Mouse (Mus musculus) embryonic facial prominence, embryonic 14.5 days (tissue): ENCODE measurements around the gene Gm3336. TPM values are rescaled to one million over a fixed set of nuclear protein-coding genes. Genes with fewer than 3 reads are reported as not detected.

ENCODE experiments used
- ATAC-seq: fragments of 200-750 bp; cut with Nextera tagmentation; 2 replicates; pipeline ENCODE4 v1.8.0; 2017; ENCODE audit warnings: low read depth, moderate number of reproducible peaks, moderate TSS enrichment
- DNase-seq: peaks from one replicate; pipeline ENCODE4 v3.0.0-alpha.2; 2015; ENCODE audit warnings: low spot score
- H3K27ac ChIP-seq: fragments of 300-500 bp; sonication (generic); replicated peaks from 2 replicates; pipeline ENCODE4 v1.5.1; 2014; ENCODE audit warnings: low read depth, mild to moderate bottlenecking, low read length, moderate library complexity
- H3K27me3 ChIP-seq: fragments of 300-500 bp; sonication (generic); replicated peaks from 2 replicates; pipeline ENCODE4 v1.6.1; 2014; ENCODE audit warnings: low read length; ENCODE audit not compliant: control insufficient read depth, insufficient read depth
- H3K36me3 ChIP-seq: fragments of 300-500 bp; sonication (generic); 2 replicates; pipeline ENCODE4 v1.6.1; 2014; ENCODE audit warnings: low read length, mixed read lengths; ENCODE audit not compliant: control insufficient read depth, insufficient read depth
- H3K4me1 ChIP-seq: fragments of 300-500 bp; sonication (generic); 2 replicates; pipeline ENCODE4 v1.6.1; 2014; ENCODE audit warnings: antibody characterized with exemption, low read length; ENCODE audit not compliant: control insufficient read depth, insufficient read depth
- H3K4me2 ChIP-seq: fragments of 300-500 bp; sonication (generic); 2 replicates; pipeline ENCODE4 v1.6.1; 2014; ENCODE audit warnings: low read depth, mild to moderate bottlenecking, low read length, moderate library complexity, mixed read lengths
- H3K4me3 ChIP-seq: fragments of 300-500 bp; sonication (generic); 2 replicates; pipeline ENCODE4 v1.5.1; 2014; ENCODE audit warnings: low read depth, mild to moderate bottlenecking, low read length
- H3K9ac ChIP-seq: fragments of 300-500 bp; sonication (generic); 2 replicates; pipeline ENCODE4 v1.6.1; 2014; ENCODE audit warnings: low read depth, mild to moderate bottlenecking, low read length, moderate library complexity, mixed read lengths
- H3K9me3 ChIP-seq: fragments of 300-500 bp; sonication (generic); 2 replicates; pipeline ENCODE4 v1.6.1; 2016; ENCODE audit warnings: low read length; ENCODE audit not compliant: control insufficient read depth
- WGBS: fragments of 180-500 bp; shearing (Covaris S2); extraction: QIAGEN DNeasy Blood & Tissue Kit; methylation state at CpG from one replicate; pipeline ENCODE4 v1.1.7; 2014; 5-methylcytosine and 5-hydroxymethylcytosine counted together
- polyA plus RNA-seq: library from polyadenylated mRNA; unstranded; fragments of >200 nt; fragmentation: Nextera tagmentation; extraction: Ambion mirVana; gene quantifications from 2 replicates; pipeline ENCODE4 v1.2.1, GENCODE M21; 2014

Gene Gm3336
- polyA plus RNA-seq, 1 experiment from 2014 or later = not detected

DNA sequence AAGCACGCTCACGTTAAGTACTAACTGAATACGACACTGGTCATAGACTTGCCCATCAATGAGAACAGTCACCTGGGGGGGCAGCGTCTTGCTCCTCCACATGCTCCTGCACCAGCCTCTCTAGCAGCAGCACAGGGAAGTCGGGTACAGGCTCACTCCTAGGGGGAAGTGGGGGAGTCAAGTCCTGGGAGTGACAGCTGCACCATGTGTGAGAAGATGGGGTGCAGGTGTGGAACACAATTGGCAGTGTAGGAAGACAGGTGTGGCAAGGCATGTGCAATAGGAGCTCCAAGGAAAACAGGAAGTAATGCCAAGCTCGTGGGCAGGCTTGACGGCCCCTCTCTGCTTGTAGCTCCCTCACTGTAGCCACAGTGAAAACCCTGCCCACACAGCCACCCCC, 52.9 kb downstream of the Gm3336 start:
- H3K4me3 ChIP-seq = no peak overlapping the region
- H3K4me2 ChIP-seq = no peak overlapping the region
- DNase-seq (no peak), ATAC-seq (no peak)
- H3K27ac ChIP-seq = no peak overlapping the region
- peaks cover 30% of the 10 kb centered on the region for H3K4me1 ChIP-seq
- no peaks in the 10 kb centered on the region for H3K27me3 ChIP-seq
- H3K9me3 ChIP-seq = no peaks in the 10 kb centered on the region
- H3K36me3 ChIP-seq = peaks cover 68% of the 10 kb centered on the region
- WGBS = 86% methylated on average over 5 of the region's 7 CpGs
- no peak overlapping the region for H3K9ac ChIP-seq

DNA sequence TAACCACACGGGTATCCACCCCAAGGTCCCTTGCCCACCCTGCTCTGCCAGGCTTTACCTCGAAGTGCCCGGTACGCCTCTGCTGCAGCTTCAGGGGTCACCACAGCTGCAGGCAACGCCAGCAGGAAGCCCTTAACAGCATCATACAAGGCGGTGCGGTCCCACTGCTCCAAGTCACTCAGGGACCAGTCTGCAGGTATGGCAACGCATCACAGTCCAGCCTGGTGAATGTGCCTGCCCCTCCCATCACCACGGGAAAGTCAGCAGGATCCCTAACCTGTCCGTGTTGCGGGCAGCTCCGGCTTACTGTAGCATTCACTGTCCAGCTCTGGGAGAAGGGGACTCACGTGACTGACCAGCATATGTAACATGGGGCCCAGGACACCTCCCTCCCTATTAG, 53.7 kb downstream of the Gm3336 start:
- H3K27ac ChIP-seq = no peak overlapping the region
- H3K36me3 ChIP-seq = peaks cover 68% of the 10 kb centered on the region
- ATAC-seq = no peak
- WGBS = 88% methylated on average over 12 of the region's 13 CpGs
- H3K27me3 ChIP-seq = no peaks in the 10 kb centered on the region
- no peak overlapping the region for H3K9ac ChIP-seq
- no peak for DNase-seq
- no peak overlapping the region for H3K4me2 ChIP-seq
- H3K9me3 ChIP-seq = no peaks in the 10 kb centered on the region
- no peak overlapping the region for H3K4me3 ChIP-seq
- H3K4me1 ChIP-seq = peaks cover 30% of the 10 kb centered on the region

Other genes starting within 250 kb of the Gm3336 start
- gene Klhl26, start 241.6 kb upstream of the Gm3336 start, polyA plus RNA-seq = 18.7 and 21.5 TPM in 2 replicates
- gene Tmem59l, start 231.2 kb upstream of the Gm3336 start, polyA plus RNA-seq = 10.2 and 14.5 TPM in 2 replicates
- 67.3 and 68.1 TPM in 2 replicates for gene Crlf1, start 225.4 kb upstream of the Gm3336 start, polyA plus RNA-seq
- 144 and 148 TPM in 2 replicates for gene Rex1bd, start 211.8 kb upstream of the Gm3336 start, polyA plus RNA-seq
- 991 and 1,091 TPM in 2 replicates for gene Uba52, start 207.7 kb upstream of the Gm3336 start, polyA plus RNA-seq
- gene Fkbp8, start 190.8 kb upstream of the Gm3336 start, polyA plus RNA-seq = 202 and 234 TPM in 2 replicates
- gene Kxd1, start 190.6 kb upstream of the Gm3336 start, polyA plus RNA-seq = 51.0 and 59.8 TPM in 2 replicates
- gene Ell, start 179.1 kb upstream of the Gm3336 start, polyA plus RNA-seq = 17.3 and 21.7 TPM in 2 replicates
- 94.5 and 107 TPM in 2 replicates for gene Isyna1, start 124.2 kb upstream of the Gm3336 start, polyA plus RNA-seq
- 120 and 132 TPM in 2 replicates for gene Ssbp4, start 109.7 kb upstream of the Gm3336 start, polyA plus RNA-seq
- gene Lrrc25, start 102.4 kb upstream of the Gm3336 start, polyA plus RNA-seq = 1.8 and 2.3 TPM in 2 replicates
- 0.28 and 0.29 TPM in 2 replicates for gene Gdf15, start 86.1 kb upstream of the Gm3336 start, polyA plus RNA-seq
- gene Pgpep1, start 58.2 kb upstream of the Gm3336 start, polyA plus RNA-seq = 59.8 and 62.7 TPM in 2 replicates
- 199 and 223 TPM in 2 replicates for gene Lsm4, start 45.3 kb upstream of the Gm3336 start, polyA plus RNA-seq
- 103 and 121 TPM in 2 replicates for gene Jund, start 19.6 kb upstream of the Gm3336 start, polyA plus RNA-seq
- not detected in 2 replicates for gene Iqcn, start 15.1 kb upstream of the Gm3336 start, polyA plus RNA-seq
- 0.16 and 0.22 TPM in 2 replicates for gene Pde4c, start 5.2 kb downstream of the Gm3336 start, polyA plus RNA-seq
- gene Rab3a, start 36.1 kb downstream of the Gm3336 start, polyA plus RNA-seq = 36.3 and 39.0 TPM in 2 replicates
- gene Mpv17l2, start 42.4 kb downstream of the Gm3336 start, polyA plus RNA-seq = 34.2 and 36.5 TPM in 2 replicates
- gene Pik3r2, start 58.2 kb downstream of the Gm3336 start, polyA plus RNA-seq = 61.5 and 70.3 TPM in 2 replicates
- 13.5 and 14.9 TPM in 2 replicates for gene Mast3, start 86.5 kb downstream of the Gm3336 start, polyA plus RNA-seq
- 0.07 and 0.19 TPM in 2 replicates for gene Il12rb1, start 89.9 kb downstream of the Gm3336 start, polyA plus RNA-seq
- gene Arrdc2, start 121.2 kb downstream of the Gm3336 start, polyA plus RNA-seq = 5.4 and 5.8 TPM in 2 replicates
- 2.9 and 3.4 TPM in 2 replicates for gene Kcnn1, start 144.7 kb downstream of the Gm3336 start, polyA plus RNA-seq
- 87.1 and 91.3 TPM in 2 replicates for gene Ccdc124, start 155.4 kb downstream of the Gm3336 start, polyA plus RNA-seq
- gene Slc5a5, start 174.2 kb downstream of the Gm3336 start, polyA plus RNA-seq = 0.42 and 0.58 TPM in 2 replicates
- 5,430 and 5,481 TPM in 2 replicates for gene Rpl18a, start 178.9 kb downstream of the Gm3336 start, polyA plus RNA-seq
- gene Map1s, start 187.4 kb downstream of the Gm3336 start, polyA plus RNA-seq = 41.3 and 49.7 TPM in 2 replicates